Mouse (Mus musculus) testis, postnatal 10 days (tissue): Measurements from ENCODE around the gene Casp14.
"Not testable (repeated sequence)": the region's sequence is repeated elsewhere in the genome, so short reads cannot be mapped to it uniquely, and the experiment has no call there.

Experiments used
- DNase-seq: peaks from one replicate; pipeline ENCODE4 v3.0.0; 2021; ENCODE audit warnings: low spot score

Casp14 gene

DNA sequence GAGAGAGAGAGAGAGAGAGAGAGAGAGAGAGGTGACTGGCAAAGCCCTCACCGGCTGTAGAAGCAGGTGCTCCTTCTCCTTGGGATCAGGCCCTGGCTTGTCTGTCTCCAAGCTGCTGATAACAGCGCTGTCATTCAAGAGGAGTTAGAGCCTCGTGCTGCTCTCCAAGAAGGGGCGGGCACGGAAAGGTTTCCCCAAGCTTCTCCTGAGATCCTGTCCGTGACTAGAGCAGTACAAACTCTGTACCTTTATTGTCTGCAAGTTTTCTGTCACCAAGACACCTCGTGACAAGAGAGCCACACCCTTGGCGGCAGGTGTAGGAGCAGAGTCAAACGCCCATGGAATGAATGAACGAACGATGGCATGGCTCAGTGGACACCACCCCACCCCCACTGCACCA is at the start of gene Casp14:
Gene Casp14 (minus strand): TSS at position 239 of the 400 bp plus-strand sequence.
- DNase-seq = no peak

DNA sequence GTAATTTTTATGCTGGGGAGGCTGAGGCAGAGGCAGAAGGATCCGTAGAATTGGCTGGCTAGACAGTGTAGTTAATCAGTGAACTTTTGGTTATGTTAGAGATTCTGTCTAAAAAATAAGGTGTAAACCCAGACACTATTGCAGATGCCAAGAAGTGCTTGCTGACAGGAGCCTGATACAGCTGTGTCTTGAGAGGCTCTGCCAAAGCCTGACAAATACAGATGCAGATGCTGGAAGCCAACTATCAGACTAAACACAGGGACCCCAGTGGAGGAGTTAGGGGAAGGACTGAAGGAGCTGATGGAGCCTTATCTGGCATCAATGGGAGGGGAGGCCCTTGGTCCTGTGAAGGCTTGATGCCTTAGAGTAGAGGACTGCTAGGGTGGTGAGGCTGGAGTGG is 47.5 kb upstream of the Casp14 start:
- DNase-seq = no peak

DNA sequence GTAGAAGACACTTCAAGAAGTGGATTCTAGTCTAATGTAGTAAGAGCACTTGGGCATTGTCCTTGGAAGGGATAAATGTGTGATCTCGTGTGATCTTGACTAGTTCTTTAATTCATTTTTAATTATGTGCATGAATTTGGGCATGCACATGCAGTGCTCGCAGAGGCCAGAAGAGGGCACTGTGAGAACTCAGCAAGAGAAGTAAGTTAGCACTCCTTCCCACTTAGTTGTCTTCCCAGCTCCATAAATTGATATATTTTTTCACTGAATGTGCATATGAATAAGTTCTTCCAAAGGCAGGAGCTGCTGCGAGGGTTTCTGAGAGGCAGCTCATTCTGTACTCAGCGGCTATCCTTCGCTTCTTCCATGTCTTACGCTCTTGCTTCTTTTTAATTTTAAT is 37.9 kb upstream of the Casp14 start:
- DNase-seq = peak; percentile 88

DNA sequence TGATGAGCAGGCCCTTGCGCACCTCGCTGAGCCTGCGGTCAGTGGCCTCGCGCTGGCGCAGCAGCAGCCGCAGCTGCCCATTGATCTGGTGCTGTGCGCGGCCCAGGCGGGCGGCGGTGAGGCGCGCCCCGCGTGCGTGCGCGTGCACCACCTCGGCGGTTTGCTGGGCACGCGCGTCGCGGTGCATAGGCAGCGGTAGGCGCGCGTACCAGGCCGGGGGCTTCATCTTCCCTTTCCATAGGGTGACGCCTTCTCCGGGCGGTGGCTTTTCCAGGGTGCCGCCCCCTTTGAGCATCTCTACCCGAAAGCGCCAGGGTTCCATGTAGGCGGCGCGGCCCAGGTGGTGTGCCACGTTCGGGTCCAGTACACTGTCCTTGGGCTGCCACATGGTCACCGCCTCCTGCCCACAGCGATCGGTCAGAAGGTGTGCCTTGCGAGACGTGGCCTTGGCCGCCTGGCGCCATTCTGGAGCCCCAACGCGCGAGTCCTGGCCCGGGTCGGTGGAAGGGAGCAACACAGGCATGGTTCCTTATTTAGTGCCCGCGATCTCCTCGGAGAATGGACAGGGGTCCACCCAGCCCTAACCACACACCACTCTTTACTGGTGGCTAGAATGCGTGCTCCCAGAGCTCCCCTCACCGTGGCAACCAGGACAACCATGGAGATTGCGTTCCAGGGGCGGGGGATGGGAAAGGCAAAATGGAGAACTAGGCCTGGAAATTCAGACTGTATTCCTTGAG is 34.5 kb upstream of the Casp14 start, which contains the start of gene Ccdc105:
Gene Ccdc105 (minus strand): TSS at position 614 of the 740 bp plus-strand sequence.
- peak; percentile 79 for DNase-seq

DNA sequence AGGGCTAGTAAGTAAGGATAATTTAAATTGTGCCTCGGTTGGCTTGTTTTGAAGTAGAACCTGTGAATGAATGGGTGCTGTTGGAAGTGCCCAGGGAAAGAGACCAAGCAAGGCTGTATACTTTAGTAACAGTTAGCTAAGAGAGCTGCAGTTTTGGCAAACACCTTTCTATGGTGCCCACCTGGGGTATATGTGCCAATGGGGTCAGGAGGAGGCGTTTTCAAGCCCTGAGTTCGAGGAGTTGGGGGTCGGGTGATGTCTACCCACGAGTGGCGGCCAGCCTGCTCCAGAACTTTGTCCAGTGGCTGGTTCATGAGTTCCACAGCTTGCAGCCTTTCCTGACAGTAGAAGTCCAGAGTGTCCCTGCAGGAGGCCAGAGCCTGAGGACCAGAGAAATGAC is 30.9 kb upstream of the Casp14 start:
- DNase-seq = no peak

DNA sequence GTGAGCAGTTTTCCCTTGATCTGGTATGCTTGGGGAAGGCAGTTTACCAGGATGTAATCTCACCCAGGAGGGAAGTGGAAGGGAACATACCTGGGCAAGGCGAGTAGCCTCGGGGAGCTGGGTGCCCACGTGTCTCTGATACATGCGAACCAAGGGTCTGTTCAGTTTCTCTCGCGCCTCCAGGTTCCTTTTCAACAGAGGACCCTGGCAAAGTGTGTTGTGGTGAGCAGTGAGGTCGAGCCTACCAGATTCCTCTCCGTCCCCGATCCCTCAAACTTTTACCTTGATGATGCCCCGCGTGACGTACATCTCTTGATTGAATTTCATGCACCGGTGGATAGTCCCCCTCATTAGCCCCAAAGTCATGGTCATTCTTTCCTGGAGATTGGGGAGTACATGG is 30.1 kb upstream of the Casp14 start:
- no peak for DNase-seq

DNA sequence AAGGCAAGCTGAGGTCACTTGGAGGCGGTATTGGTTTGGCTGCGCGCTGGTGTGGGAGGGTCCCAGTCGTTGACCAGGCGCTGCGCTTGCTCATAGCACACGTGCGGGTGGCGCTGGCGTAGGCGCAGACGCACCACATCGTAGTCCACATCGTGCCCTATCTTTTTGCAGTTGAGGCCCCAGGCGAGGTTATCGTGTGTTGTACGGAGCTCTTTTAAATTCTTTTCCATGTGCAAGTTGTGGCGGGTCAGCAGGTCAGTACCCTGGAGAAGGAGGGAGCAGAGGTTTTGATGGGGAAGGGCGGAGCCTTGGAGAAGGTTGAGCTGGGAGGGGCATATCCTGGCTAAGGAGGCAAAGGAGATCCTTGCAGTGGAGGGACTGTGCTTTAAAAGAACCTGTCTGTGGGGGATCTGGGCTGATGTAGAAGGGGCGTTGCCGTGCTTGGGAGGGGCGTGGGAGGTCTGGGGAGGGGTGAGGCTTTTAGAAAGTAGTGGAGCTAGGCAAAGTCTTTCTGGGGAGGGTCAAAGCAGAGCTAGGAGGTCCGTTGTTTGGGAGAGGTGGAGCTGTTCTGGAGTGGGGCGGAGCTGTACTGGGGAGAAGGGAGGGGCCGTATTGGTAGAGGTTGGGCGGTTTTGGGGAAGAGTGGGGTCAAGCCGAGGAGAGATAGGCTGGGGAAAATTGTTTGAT is 29.1 kb upstream of the Casp14 start:
- DNase-seq = peak; percentile 64

DNA sequence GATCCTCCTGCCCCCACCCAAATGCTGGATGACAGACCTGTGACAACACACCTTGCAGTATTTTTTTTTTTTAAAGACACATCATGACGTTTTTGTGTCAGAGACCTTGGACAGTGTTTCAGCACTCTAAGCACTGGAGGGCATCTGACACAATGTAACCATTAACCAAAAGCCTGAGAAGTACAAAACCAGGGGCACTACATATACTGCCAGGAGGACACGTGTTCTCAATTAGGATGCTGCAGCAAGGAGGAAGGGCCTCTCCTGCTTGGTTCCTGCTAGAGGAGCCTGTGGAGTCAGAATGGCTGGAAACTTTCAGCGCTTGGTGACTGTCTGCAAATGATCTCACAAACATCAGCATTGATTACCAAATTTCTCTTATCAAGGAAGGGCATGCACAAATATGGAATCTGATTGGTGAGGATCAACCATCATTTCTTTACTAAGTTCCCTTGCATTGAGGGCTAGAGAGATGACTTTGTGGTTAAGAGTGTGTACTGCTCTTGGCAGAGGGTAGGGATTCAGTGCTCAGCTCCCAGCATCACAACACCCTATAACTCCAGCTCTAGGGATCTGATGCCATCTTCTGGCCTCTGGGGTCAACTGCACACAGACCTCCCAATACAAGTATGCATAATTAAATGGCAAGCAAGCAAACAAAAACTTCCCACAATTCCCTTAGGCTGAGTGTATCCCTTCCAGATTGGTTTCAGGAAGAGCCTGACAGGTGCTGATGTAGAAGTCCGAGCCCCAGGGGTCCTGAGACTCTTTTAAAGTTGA is 27.5 kb upstream of the Casp14 start:
- DNase-seq = no peak

DNA sequence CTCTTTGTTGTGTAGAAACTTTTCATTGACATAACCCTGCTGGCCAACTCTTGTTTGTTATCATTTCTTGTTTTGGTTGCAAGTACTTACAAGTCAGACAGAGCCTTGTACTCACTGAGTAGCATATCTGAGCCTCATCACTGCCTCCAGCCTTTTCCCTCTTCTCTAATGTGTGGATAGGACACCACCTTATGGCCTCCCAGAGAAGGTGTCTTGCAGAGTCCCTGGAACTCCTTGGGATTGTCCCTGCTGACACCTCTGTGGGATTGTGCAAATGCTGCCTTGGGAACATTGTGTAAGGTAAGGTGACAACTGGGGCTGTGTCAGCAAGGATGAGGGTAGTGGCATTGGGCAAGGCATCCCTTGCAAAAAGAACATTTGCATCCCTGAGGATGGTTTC is 25.6 kb upstream of the Casp14 start:
- DNase-seq = no peak

DNA sequence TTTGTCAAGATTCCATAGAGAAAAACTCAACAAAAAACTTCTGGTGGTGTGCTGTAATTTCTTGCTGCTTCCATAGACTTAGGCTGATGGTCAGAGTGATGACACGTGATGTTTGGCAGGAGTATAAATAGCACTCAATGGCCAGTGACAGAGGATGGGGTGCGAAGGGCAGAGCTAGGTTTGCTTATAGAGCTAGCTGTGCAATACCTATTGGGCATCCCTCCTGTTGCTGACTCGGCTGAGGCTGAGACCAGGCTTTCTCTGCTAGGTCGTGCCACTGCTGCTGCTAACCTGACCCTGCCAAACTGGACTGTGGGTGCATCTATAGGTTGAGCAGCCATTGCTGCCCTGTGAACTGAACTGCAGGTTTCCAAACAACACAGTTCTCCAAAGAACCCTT is 21.7 kb upstream of the Casp14 start:
- DNase-seq = no peak

DNA sequence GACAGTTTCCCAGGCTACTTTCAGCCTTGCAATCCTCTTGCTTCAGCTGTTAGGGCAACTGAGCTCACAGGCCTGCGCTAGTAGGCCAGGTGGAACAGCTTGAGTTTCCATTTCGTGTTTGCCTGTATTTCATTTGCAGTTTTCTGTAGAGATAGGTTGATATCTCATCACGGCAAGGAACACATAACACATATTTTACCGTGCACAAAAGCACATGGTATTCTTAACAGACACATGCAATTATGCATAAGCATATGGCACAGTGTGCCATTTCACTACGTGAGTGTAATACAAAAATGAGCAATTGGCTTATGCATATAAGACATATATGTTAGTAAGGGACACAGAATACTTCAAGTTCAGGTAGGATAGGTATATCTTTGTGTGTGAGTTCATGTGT is 9.8 kb upstream of the Casp14 start:
- no peak for DNase-seq

DNA sequence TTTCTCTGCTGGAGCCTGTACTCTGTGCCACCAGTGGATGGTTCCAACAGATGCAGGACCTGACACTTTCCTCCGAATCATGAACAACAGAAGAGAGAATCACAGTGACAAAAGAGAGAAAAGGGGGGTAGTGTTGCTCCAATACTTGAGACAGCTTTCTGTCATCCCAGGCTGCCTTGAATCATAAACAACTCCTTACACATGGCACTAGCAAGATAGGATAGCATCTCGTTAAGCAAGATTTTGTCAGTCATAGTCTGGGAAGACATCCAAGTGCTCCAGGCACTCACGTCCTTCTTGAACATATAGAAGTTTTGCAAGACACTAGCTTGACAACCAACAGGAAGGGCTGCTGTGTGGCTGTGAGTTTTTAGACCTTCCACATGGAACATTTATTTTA is 8.9 kb upstream of the Casp14 start:
- DNase-seq = no peak

DNA sequence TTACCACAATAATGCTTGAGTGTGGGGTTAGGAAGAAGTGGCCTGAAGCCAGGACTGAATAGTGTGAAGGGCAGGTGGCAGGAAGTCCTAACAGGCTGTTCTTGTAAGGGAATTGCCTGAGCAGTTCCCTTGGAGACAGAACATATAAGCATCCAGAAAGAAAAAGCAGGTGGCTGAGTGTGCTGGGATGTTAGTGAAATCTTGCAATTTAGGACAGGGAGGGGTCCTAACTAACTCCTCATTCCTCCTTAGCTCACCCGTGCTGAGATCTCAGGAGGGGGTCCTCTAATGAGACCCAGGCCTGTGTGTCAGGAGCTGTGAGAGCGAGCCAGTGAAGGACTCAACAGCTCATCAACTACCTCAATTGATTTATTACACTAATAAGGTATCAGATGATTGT is 5.3 kb upstream of the Casp14 start:
- DNase-seq = no peak

DNA sequence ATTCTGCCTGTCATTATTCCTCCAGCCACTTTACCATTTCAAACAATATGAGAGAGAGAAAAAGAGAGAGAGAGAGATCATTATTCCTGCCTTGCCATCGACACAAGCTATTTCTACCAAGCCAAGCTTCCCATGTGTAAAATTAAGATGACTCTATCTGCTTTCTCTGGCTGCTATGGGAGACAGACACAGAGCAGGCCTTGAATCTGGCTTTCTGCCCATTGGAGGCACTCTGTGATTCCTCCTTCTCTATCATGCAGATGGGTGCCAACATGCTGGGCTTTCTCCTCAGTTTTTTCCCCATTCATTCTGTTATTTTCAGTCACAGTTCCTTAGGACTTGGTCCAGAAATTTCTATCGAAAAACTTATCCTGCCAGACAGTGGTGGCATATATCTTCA is 4.6 kb upstream of the Casp14 start:
- DNase-seq = no peak

DNA sequence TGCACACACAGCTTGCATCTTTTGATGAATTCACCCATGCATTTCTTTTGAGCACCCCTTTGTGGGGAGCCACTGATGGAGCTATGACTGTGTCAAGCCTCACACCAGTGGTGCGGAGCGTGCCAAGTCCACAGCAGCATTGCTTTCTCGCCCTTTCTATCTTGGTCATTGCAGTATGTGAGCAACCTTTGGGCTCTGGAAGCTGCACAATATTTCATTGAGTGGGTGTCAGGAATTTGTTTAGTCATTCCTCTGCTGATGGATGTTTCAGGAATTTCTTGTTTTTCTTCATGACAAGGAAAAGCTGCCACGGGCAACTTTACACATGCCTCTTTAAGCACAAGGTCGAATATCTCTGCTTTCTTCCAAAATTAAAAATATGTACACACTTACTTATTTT is 3.9 kb upstream of the Casp14 start:
- DNase-seq = no peak

DNA sequence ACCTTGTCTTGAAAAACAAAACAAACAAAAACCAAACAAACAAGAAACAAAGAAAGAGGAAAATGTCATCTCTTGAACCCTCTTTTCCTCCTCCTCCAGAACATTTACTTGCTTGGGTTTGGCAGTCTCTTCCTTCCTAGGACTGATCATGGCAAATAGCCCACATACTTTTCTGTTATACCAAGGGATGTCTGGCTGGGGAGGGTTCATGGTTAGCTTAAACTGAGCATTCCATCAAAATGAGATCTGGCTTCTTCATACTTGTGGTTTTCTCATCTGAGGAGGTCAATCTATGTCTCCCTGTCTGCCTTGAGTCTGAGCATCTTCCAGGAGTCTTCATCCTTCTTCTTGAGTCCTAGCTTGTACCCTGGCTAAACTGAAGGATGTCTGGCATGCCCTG is 1.9 kb downstream of the Casp14 start:
- no peak for DNase-seq

DNA sequence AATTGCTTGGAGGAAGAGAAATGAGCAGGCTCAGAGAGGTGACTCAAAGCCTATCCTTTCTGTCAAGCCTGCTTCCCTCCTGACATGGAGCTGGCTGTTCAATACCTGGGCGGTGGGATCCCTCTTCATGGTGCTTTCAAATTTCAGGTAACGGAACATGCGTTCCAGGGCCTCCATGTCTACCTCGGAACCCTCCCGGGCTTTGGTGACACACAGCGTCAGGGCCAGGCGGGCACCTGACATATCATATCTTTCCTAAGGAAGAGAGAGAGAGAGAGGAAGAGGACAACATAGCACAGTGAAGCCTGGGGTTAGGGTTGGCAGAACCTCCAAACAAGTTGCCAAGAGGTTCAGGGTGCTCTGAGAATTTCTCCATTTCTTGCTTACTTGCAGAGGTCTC is 2.9 kb downstream of the Casp14 start:
- DNase-seq = no peak

DNA sequence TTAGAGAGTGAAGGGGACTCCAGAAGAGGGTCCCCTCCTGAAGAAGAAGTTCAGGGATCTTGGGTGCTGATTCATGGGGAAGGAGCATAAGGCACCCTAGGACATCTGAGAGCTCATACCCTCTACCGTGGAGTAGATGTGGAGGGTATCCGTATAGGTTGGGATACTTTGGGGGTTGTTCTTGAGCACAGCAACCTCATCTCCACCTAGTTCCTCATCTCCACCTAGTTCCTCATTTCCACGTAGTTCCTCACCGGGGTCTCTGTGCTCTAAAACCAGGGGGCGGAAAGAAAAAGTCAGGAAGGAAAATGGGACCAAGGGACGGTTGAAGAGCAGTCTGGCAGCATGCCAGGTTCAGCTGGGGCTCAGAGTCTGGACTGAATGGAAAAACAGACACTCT is 4.0 kb downstream of the Casp14 start:
- DNase-seq = no peak

DNA sequence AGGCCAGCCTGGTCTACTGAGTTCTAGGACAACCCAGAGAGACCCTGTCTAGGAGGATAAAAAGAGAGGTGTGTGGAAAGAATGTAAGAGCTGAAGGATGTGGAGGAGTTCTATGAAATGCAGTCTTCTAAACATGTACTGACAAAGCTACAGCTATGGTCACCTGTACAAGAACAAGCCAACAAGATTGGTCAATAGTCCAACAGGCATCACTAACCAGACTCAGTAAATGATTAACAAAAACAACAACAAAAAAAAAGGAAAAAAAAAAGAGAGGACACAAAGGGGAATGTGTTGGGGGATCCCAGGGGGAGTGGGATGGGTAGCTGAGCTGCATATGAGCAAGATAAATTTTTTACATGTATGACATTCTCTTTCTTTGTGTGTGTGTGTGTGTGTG is 7.4 kb downstream of the Casp14 start:
- DNase-seq = no peak

DNA sequence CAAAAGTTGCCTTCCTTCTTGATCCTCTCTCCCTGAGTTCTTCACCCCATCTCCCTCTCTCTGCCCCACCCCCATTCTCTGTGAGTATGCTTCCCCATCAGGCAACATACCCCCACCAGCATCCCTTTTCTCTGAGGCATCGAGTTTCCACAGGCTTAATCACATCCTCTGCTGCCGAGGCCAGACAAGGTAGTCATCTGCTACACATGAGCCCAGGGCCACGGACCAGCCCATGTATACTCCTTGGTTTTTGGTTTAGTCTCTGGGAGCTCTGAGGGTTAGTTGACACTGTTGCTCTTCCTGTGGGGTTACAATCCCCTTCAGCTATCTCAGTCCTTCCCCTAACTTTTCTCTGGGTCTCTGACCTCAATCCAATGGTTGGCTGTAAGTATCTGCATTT is 17.2 kb downstream of the Casp14 start:
- no peak for DNase-seq

DNA sequence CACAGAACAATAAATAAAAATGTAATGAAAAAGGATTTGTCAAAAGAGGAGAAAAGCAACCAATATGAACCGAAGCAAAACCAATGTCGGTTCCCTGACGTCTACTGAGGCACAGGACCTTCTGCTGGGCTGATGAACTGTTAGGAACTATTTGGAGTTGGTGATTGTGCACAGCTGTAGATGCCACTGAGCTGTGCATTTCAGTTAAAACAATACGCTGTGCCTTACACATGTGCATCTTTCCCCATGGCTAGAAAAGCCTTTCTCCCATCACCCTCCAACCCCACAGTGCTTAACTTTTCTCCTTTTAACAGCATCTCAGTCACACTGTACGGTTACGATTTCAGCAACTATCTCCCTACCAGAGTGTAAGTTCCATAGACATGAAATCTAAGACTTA is 28.1 kb downstream of the Casp14 start:
- no peak for DNase-seq

DNA sequence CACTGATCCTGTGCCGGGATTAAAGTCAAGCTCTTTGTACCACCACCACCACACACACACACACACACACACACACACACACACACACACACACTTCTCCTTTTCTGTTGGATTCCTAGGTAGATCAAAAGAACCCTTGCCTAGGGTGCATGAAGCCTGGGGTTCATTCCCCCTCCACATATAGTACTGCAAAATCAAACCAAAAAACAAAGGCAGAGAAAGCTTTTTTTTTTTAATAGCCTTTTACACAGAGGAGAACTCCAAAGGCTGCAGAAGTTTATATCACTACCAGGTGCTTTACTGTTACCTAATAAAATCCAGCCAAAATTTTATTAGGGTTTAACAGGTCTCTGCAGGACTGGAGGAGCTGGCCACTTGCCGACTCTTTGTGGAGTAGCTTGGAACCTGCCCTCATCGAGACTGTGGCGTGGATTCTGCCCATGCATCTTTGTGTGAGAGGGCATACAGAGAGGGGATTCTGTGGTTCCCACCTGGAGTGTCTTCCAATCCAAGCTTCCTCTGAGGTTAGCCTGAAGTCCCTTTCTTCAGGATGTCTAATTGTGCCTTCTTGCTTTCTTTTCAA is 31.0 kb downstream of the Casp14 start:
- DNase-seq = no peak

DNA sequence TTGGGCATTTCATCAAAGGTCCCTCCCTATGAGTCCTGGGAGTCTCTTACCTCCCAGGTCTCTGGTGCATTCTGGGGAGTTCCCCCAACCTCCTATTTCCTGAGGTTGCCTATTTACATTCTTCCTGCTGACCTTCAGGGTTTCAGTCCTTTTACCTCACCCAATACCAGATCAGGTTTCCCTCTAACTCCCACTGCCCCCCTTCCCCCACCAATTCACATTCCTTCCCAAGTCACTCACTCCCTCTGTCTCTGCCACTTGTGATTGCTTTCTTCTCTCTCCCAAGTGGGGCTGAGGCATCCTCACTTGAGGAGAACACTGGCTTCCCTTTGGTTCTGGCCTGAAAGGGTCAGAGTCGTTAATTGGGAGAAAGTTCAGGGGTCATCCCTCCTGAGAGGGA is 48.0 kb downstream of the Casp14 start:
- DNase-seq = not testable (repeated sequence)
